Mouse (Mus musculus) stomach, postnatal 0 days (tissue): ENCODE measurements around the gene Hes6.

Experiments used
- CTCF ChIP-seq: IDR thresholded peaks from 2 replicates; pipeline ENCODE4 v1.5.1; 2016; ENCODE audit warnings: antibody characterized with exemption, low read depth, mild to moderate bottlenecking, moderate library complexity
- EP300 ChIP-seq: optimal IDR thresholded peaks from 2 replicates; pipeline ENCODE3; 2016; ENCODE audit warnings: antibody characterized with exemption

DNA sequence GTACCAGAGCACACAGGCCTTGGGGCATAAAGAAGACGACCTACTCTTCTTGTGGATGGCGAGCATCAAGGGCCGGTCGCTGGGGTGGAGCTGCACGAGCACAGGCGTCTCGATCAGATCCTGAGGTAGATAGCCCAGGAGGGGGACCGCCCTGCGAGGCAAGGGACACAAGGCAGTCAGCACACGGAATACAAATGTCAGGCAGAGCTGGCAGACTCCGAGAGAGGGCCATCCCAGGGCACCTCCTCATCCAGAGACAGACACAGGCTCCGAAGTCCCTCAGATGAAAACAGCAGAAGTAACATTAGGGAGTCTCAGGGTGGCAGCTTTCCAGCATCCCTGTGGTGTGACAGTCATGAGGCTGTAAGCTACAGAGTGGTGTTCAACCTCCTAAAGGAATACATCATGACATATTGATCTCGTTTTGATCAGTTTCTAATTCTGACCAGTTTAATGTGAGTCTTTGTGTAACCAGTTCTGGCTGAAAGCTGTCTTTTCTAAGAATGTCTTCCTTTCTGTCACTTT is 21.8 kb upstream of the Hes6 start:
- TF ChIP-seq CTCF (no peak), EP300 (no peak)
